Mouse (Mus musculus) hindbrain, embryonic 14.5 days (tissue): ENCODE measurements around the gene Exoc3l. TPM values are rescaled to one million over a fixed set of nuclear protein-coding genes. Genes with fewer than 3 reads are reported as not detected.

Source experiments
- ATAC-seq: fragments of 200-750 bp; cut with Nextera tagmentation; 2 replicates; pipeline ENCODE4 v1.8.0; 2017; ENCODE audit warnings: moderate number of reproducible peaks, mild to moderate bottlenecking, moderate TSS enrichment, moderate library complexity; ENCODE audit not compliant: low FRiP score
- DNase-seq: peaks from one replicate; pipeline ENCODE4 v3.0.0-alpha.2; 2015; ENCODE audit warnings: low spot score
- H3K27ac ChIP-seq: fragments of 300-500 bp; sonication (generic); 2 replicates; pipeline ENCODE4 v1.5.1; 2014; ENCODE audit warnings: mild to moderate bottlenecking, moderate library complexity
- H3K27me3 ChIP-seq: fragments of 300-500 bp; sonication (generic); 2 replicates; pipeline ENCODE4 v1.6.1; 2014; ENCODE audit warnings: mild to moderate bottlenecking, low read length, mixed read lengths; ENCODE audit not compliant: control insufficient read depth, insufficient read depth
- H3K36me3 ChIP-seq: fragments of 300-500 bp; sonication (generic); replicated peaks from 2 replicates; pipeline ENCODE4 v1.6.1; 2014; ENCODE audit not compliant: control insufficient read depth, insufficient read depth
- H3K4me1 ChIP-seq: fragments of 300-500 bp; sonication (generic); replicated peaks from 2 replicates; pipeline ENCODE4 v1.6.1; 2014; ENCODE audit warnings: antibody characterized with exemption, low read length, mixed read lengths; ENCODE audit not compliant: control insufficient read depth, insufficient read depth
- H3K4me2 ChIP-seq: fragments of 300-500 bp; sonication (generic); replicated peaks from 2 replicates; pipeline ENCODE4 v1.6.1; 2014; ENCODE audit warnings: mild to moderate bottlenecking, moderate library complexity
- H3K4me3 ChIP-seq: fragments of 300-500 bp; sonication (generic); replicated peaks from 2 replicates; pipeline ENCODE4 v1.5.1; 2014; ENCODE audit warnings: mild to moderate bottlenecking, low read length
- H3K9ac ChIP-seq: fragments of 300-500 bp; sonication (generic); 2 replicates; pipeline ENCODE4 v1.6.1; 2014
- H3K9me3 ChIP-seq: fragments of 300-500 bp; sonication (generic); 2 replicates; pipeline ENCODE4 v1.6.1; 2016; ENCODE audit warnings: low read length; ENCODE audit not compliant: control insufficient read depth
- WGBS: fragments of 180-500 bp; shearing (Covaris S2); extraction: QIAGEN DNeasy Blood & Tissue Kit; methylation state at CpG from one replicate; pipeline ENCODE4 v1.1.7; 2014; 5-methylcytosine and 5-hydroxymethylcytosine counted together
- polyA plus RNA-seq: library from polyadenylated mRNA; unstranded; fragments of >200 nt; fragmentation: Nextera tagmentation; extraction: Ambion mirVana; gene quantifications from 2 replicates; pipeline ENCODE4 v1.2.1, GENCODE M21; 2014

Gene Exoc3l
- polyA plus RNA-seq, 1 experiment from 2014 or later: 12.2 TPM

GRCm38 (mm10) chr8:105317941-105318340, 22.0 kb upstream of the Exoc3l start:
- peaks cover 86% of the 10 kb centered on the region for H3K36me3 ChIP-seq
- H3K9ac ChIP-seq: 0 out of 2 replicates have a peak overlapping the region, but pooled peaks have one; percentile 8
- no peak overlapping the region for H3K4me3 ChIP-seq
- no peaks in the 10 kb centered on the region for H3K27me3 ChIP-seq
- no peak for DNase-seq
- 81% methylated on average over 4 of the region's 4 CpGs for WGBS
- H3K4me2 ChIP-seq: no peak overlapping the region
- no peak overlapping the region for H3K27ac ChIP-seq
- no peak for ATAC-seq
- H3K9me3 ChIP-seq: no peaks in the 10 kb centered on the region
- no peaks in the 10 kb centered on the region for H3K4me1 ChIP-seq

- ATAC-seq: 0 out of 2 replicates have a peak, but pooled peaks have one; percentile 13
- DNase-seq: no peak
- H3K36me3 ChIP-seq: peaks cover 95% of the 10 kb centered on the region
- 92% methylated on average over 18 of the region's 18 CpGs for WGBS
- H3K4me2 ChIP-seq: no peak overlapping the region
- no peaks in the 10 kb centered on the region for H3K27me3 ChIP-seq
- no peaks in the 10 kb centered on the region for H3K4me1 ChIP-seq
- H3K27ac ChIP-seq: no peak overlapping the region
- no peak overlapping the region for H3K4me3 ChIP-seq
- H3K9me3 ChIP-seq: no peaks in the 10 kb centered on the region
- H3K9ac ChIP-seq: no peak overlapping the region
Measured at GRCm38 (mm10) chr8:105315073-105315769, 19.3 kb upstream of the Exoc3l start.

- no peak overlapping the region for H3K4me2 ChIP-seq
- no peak overlapping the region for H3K4me3 ChIP-seq
- H3K9ac ChIP-seq: no peak overlapping the region
- H3K27me3 ChIP-seq: no peaks in the 10 kb centered on the region
- 87% methylated on average over 9 of the region's 9 CpGs for WGBS
- H3K9me3 ChIP-seq: no peaks in the 10 kb centered on the region
- H3K27ac ChIP-seq: no peak overlapping the region
- no peak for ATAC-seq
- DNase-seq: no peak
- peaks cover 96% of the 10 kb centered on the region for H3K36me3 ChIP-seq
- no peaks in the 10 kb centered on the region for H3K4me1 ChIP-seq
Measured at GRCm38 (mm10) chr8:105313622-105314402, 17.9 kb upstream of the Exoc3l start.

- no peak overlapping the region for H3K4me2 ChIP-seq
- H3K36me3 ChIP-seq: peaks cover 96% of the 10 kb centered on the region
- ATAC-seq (no peak), DNase-seq (no peak)
- no peak overlapping the region for H3K4me3 ChIP-seq
- no peaks in the 10 kb centered on the region for H3K9me3 ChIP-seq
- H3K9ac ChIP-seq: no peak overlapping the region
- H3K27ac ChIP-seq: no peak overlapping the region
- WGBS: 92% methylated on average over 8 of the region's 8 CpGs
- H3K27me3 ChIP-seq: no peaks in the 10 kb centered on the region
- no peaks in the 10 kb centered on the region for H3K4me1 ChIP-seq
Measured at GRCm38 (mm10) chr8:105312891-105313481, 17.1 kb upstream of the Exoc3l start.

- DNase-seq (no peak), ATAC-seq (no peak)
- Histone ChIP-seq H3K9ac (no peak overlapping the region), H3K9me3 (no peaks in the 10 kb centered on the region), H3K4me3 (no peak overlapping the region), H3K27me3 (no peaks in the 10 kb centered on the region), H3K4me2 (no peak overlapping the region), H3K36me3 (peaks cover 97% of the 10 kb centered on the region), H3K4me1 (no peaks in the 10 kb centered on the region), H3K27ac (no peak overlapping the region)
- 83% methylated on average over 1 of the region's 1 CpGs for WGBS
Measured at GRCm38 (mm10) chr8:105311718-105312117, 15.8 kb upstream of the Exoc3l start.

GRCm38 (mm10) chr8:105310118-105310517, 14.2 kb upstream of the Exoc3l start:
- no peaks in the 10 kb centered on the region for H3K27me3 ChIP-seq
- no peak overlapping the region for H3K9ac ChIP-seq
- DNase-seq: no peak
- no peak overlapping the region for H3K4me2 ChIP-seq
- peaks cover 84% of the 10 kb centered on the region for H3K36me3 ChIP-seq
- H3K9me3 ChIP-seq: no peaks in the 10 kb centered on the region
- H3K4me3 ChIP-seq: no peak overlapping the region
- 86% methylated on average over 8 of the region's 8 CpGs for WGBS
- no peak overlapping the region for H3K27ac ChIP-seq
- no peak for ATAC-seq
- H3K4me1 ChIP-seq: peaks cover 10% of the 10 kb centered on the region

- DNase-seq (no peak), ATAC-seq (no peak)
- Histone ChIP-seq H3K36me3 (peaks cover 84% of the 10 kb centered on the region), H3K27ac (no peak overlapping the region), H3K9ac (no peak overlapping the region), H3K27me3 (no peaks in the 10 kb centered on the region), H3K4me3 (no peak overlapping the region), H3K4me2 (no peak overlapping the region), H3K9me3 (no peaks in the 10 kb centered on the region), H3K4me1 (peaks cover 10% of the 10 kb centered on the region)
- 79% methylated on average over 15 of the region's 15 CpGs for WGBS
Measured at GRCm38 (mm10) chr8:105309142-105309847, 13.4 kb upstream of the Exoc3l start.

GRCm38 (mm10) chr8:105308428-105308827, 12.5 kb upstream of the Exoc3l start:
- ATAC-seq: no peak
- Histone ChIP-seq H3K27me3 (no peaks in the 10 kb centered on the region), H3K9me3 (no peaks in the 10 kb centered on the region), H3K4me1 (peaks cover 10% of the 10 kb centered on the region), H3K4me2 (no peak overlapping the region), H3K9ac (no peak overlapping the region), H3K4me3 (no peak overlapping the region), H3K27ac (no peak overlapping the region), H3K36me3 (peaks cover 84% of the 10 kb centered on the region)
- DNase-seq: no peak
- WGBS: 93% methylated on average over 10 of the region's 10 CpGs

GRCm38 (mm10) chr8:105307670-105308069, 11.8 kb upstream of the Exoc3l start:
- no peak for ATAC-seq
- H3K27ac ChIP-seq: no peak overlapping the region
- WGBS: 96% methylated on average over 13 of the region's 13 CpGs
- H3K4me3 ChIP-seq: no peak overlapping the region
- no peak overlapping the region for H3K9ac ChIP-seq
- H3K4me2 ChIP-seq: no peak overlapping the region
- H3K36me3 ChIP-seq: peaks cover 84% of the 10 kb centered on the region
- no peak for DNase-seq
- peaks cover 10% of the 10 kb centered on the region for H3K4me1 ChIP-seq
- no peaks in the 10 kb centered on the region for H3K9me3 ChIP-seq
- no peaks in the 10 kb centered on the region for H3K27me3 ChIP-seq
